Mouse (Mus musculus): ENCODE data around the gene Vkorc1l1.

The Vkorc1l1 gene

GRCm38 (mm10) chr5:130003229-130003628 is 61.5 kb downstream of the Vkorc1l1 start:
- no peak for DNase-seq

GRCm38 (mm10) chr5:130007344-130007743 is 65.6 kb downstream of the Vkorc1l1 start:
- no peak for DNase-seq

- DNase-seq = no peak
Observed at GRCm38 (mm10) chr5:130008034-130008590, 66.3 kb downstream of the Vkorc1l1 start.

GRCm38 (mm10) chr5:130009784-130010183 is 68.0 kb downstream of the Vkorc1l1 start:
- no peak for DNase-seq

GRCm38 (mm10) chr5:130010961-130011360 is 69.2 kb downstream of the Vkorc1l1 start:
- no peak for DNase-seq

GRCm38 (mm10) chr5:130015104-130015503 is 73.3 kb downstream of the Vkorc1l1 start:
- no peak for DNase-seq

- DNase-seq = no peak
Observed at GRCm38 (mm10) chr5:130019461-130019860, 77.7 kb downstream of the Vkorc1l1 start.

GRCm38 (mm10) chr5:130021361-130021966 is 79.7 kb downstream of the Vkorc1l1 start:
- no peak for DNase-seq

GRCm38 (mm10) chr5:130022366-130022765 is 80.6 kb downstream of the Vkorc1l1 start:
- DNase-seq = no peak

- DNase-seq = no peak
Observed at GRCm38 (mm10) chr5:130023067-130023766, 81.4 kb downstream of the Vkorc1l1 start.

- DNase-seq = peak; percentile 92
Observed at GRCm38 (mm10) chr5:130023767-130024539, 82.2 kb downstream of the Vkorc1l1 start.

GRCm38 (mm10) chr5:130027134-130027533 is 85.4 kb downstream of the Vkorc1l1 start:
- DNase-seq = no peak

- no peak for DNase-seq
Observed at GRCm38 (mm10) chr5:130027696-130028095, 85.9 kb downstream of the Vkorc1l1 start.

GRCm38 (mm10) chr5:130029142-130029897 is 87.5 kb downstream of the Vkorc1l1 start, which contains the start of the genes Asl and Crcp:
TSS of gene Asl (minus strand) at chr5:130029247.
TSS of gene Crcp (plus strand) at chr5:130029290.
- DNase-seq = peak; percentile 86

- DNase-seq = no peak
Observed at GRCm38 (mm10) chr5:130031410-130032390, 89.9 kb downstream of the Vkorc1l1 start.

- no peak for DNase-seq
Observed at GRCm38 (mm10) chr5:130033869-130034268, 92.1 kb downstream of the Vkorc1l1 start.
